Mouse (Mus musculus) bone marrow macrophage, adult 2 months (primary cell): ENCODE results near the gene C3.

ENCODE experiments used
- CTCF ChIP-seq: IDR thresholded peaks from 2 replicates; pipeline ENCODE4 v1.5.1; 2012; ENCODE audit warnings: low read depth, mild to moderate bottlenecking, low read length, moderate library complexity
- POLR2A ChIP-seq: IDR thresholded peaks from 2 replicates; pipeline ENCODE4 v1.6.1; 2012; ENCODE audit warnings: mild to moderate bottlenecking, low read depth, low read length, borderline replicate concordance

DNA sequence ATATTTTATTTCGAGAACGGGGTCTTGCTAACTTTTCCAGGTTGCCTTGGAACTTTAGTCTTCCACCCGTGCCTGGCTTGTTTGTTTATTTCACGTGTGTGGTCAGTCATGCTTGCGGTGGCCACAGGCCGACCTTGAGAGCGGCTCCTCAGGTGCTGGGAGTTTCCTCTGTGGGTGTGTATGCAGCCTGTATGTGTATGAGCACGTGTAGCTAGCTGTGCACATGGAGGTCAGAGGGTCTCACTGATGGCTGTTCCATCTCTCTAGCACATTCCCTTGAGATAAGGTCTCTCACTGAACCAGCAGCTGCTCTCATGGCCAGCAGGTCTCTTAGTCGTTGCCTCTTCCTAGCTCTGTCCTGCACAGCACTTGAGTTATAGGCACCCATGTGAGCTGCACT is 32.4 kb upstream of the C3 start:
- TF ChIP-seq CTCF (no peak), POLR2A (no peak)
